Mouse (Mus musculus) lung, embryonic 14.5 days (tissue): ENCODE measurements around the gene Mrps27. TPM values are rescaled to one million over a fixed set of nuclear protein-coding genes. Genes with fewer than 3 reads are reported as not detected.

Experiments used
- ATAC-seq: fragments of 200-750 bp; cut with Nextera tagmentation; 2 replicates; pipeline ENCODE4 v1.8.0; 2017; ENCODE audit warnings: mild to moderate bottlenecking, moderate TSS enrichment, moderate library complexity; ENCODE audit not compliant: insufficient read depth
- DNase-seq: peaks from one replicate; pipeline ENCODE4 v3.0.0-alpha.2; 2015
- H3K27ac ChIP-seq: fragments of 300-500 bp; sonication (generic); 2 replicates; pipeline ENCODE4 v1.5.1; 2014; ENCODE audit warnings: low read depth, mild to moderate bottlenecking, moderate library complexity
- H3K27me3 ChIP-seq: fragments of 300-500 bp; sonication (generic); 2 replicates; pipeline ENCODE4 v1.6.1; 2014; ENCODE audit warnings: low read length, control low read depth; ENCODE audit not compliant: insufficient read depth
- H3K36me3 ChIP-seq: fragments of 300-500 bp; sonication (generic); 2 replicates; pipeline ENCODE4 v1.6.1; 2014; ENCODE audit warnings: control low read depth; ENCODE audit not compliant: insufficient read depth
- H3K4me1 ChIP-seq: fragments of 300-500 bp; sonication (generic); 2 replicates; pipeline ENCODE4 v1.6.1; 2014; ENCODE audit warnings: antibody characterized with exemption, control low read depth; ENCODE audit not compliant: insufficient read depth
- H3K4me2 ChIP-seq: fragments of 300-500 bp; sonication (generic); 2 replicates; pipeline ENCODE4 v1.6.1; 2014; ENCODE audit warnings: mild to moderate bottlenecking
- H3K4me3 ChIP-seq: fragments of 300-500 bp; sonication (generic); 2 replicates; pipeline ENCODE4 v1.5.1; 2014; ENCODE audit warnings: low read depth, low read length
- H3K9ac ChIP-seq: fragments of 300-500 bp; sonication (generic); 2 replicates; pipeline ENCODE4 v1.6.1; 2014
- H3K9me3 ChIP-seq: fragments of 300-500 bp; sonication (generic); 2 replicates; pipeline ENCODE4 v1.6.1; 2016; ENCODE audit warnings: low read depth, low read length, control low read depth
- CTCF ChIP-seq: IDR thresholded peaks from 2 replicates; pipeline ENCODE4 v1.5.1; 2016; ENCODE audit warnings: antibody characterized with exemption, low read depth
- WGBS: fragments of 180-500 bp; shearing (Covaris S2); extraction: QIAGEN DNeasy Blood & Tissue Kit; methylation state at CpG from one replicate; pipeline ENCODE4 v1.1.7; 2014; 5-methylcytosine and 5-hydroxymethylcytosine counted together
- polyA plus RNA-seq: library from polyadenylated mRNA; unstranded; fragments of >200 nt; fragmentation: Nextera tagmentation; extraction: Ambion mirVana; gene quantifications from 2 replicates; pipeline ENCODE4 v1.2.1, GENCODE M21; 2014

Gene Mrps27
- polyA plus RNA-seq, 1 experiment from 2014 or later: 63.0 TPM

- Histone ChIP-seq H3K4me1 (no peaks in the 10 kb centered on the region), H3K36me3 (peaks cover 40% of the 10 kb centered on the region), H3K4me2 (no peak overlapping the region), H3K27me3 (no peaks in the 10 kb centered on the region), H3K4me3 (no peak overlapping the region), H3K27ac (no peak overlapping the region), H3K9me3 (no peaks in the 10 kb centered on the region), H3K9ac (no peak overlapping the region)
- ATAC-seq (no peak), DNase-seq (no peak)
- TF ChIP-seq CTCF: no peak
- WGBS: 67% methylated on average over 14 of the region's 14 CpGs
These were observed 14.3 kb downstream of the Mrps27 start for GRCm38 (mm10) chr13:99358921-99359320.

DNA sequence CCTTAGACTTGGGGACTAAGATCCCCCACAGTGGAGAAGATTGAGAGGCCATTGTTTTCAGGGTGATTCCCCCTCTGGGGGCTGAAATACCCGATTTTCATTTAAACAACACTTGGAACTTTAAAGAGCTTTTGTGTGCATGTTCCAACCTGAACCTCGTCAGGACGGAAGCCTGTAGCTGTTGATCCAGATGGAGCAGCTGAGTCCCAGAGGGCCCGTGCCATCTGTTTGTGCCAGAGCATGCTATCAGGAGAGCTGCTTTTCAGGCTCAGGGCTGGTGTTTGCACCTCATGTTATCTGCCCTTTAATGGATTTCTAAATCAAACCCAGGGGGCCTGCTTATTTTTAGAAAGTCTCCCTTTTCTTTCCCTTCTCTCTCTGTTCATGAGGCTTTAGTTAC lies 19.3 kb downstream of the Mrps27 start:
- Histone ChIP-seq H3K9me3 (no peaks in the 10 kb centered on the region), H3K27me3 (no peaks in the 10 kb centered on the region), H3K27ac (no peak overlapping the region), H3K36me3 (peaks cover 64% of the 10 kb centered on the region), H3K9ac (no peak overlapping the region), H3K4me1 (no peaks in the 10 kb centered on the region), H3K4me2 (no peak overlapping the region), H3K4me3 (no peak overlapping the region)
- no peak for ATAC-seq
- 72% methylated on average over 4 of the region's 4 CpGs for WGBS
- no peak for TF ChIP-seq CTCF
- DNase-seq: no peak

- WGBS: 87% methylated on average over 5 of the region's 5 CpGs
- no peaks in the 10 kb centered on the region for H3K27me3 ChIP-seq
- ATAC-seq: no peak
- H3K4me1 ChIP-seq: no peaks in the 10 kb centered on the region
- TF ChIP-seq CTCF: no peak
- H3K27ac ChIP-seq: no peak overlapping the region
- no peak overlapping the region for H3K4me2 ChIP-seq
- no peak overlapping the region for H3K9ac ChIP-seq
- peaks cover 54% of the 10 kb centered on the region for H3K36me3 ChIP-seq
- no peak overlapping the region for H3K4me3 ChIP-seq
- DNase-seq: no peak
- H3K9me3 ChIP-seq: no peaks in the 10 kb centered on the region
These were observed 22.0 kb downstream of the Mrps27 start for GRCm38 (mm10) chr13:99366422-99367175.

DNA sequence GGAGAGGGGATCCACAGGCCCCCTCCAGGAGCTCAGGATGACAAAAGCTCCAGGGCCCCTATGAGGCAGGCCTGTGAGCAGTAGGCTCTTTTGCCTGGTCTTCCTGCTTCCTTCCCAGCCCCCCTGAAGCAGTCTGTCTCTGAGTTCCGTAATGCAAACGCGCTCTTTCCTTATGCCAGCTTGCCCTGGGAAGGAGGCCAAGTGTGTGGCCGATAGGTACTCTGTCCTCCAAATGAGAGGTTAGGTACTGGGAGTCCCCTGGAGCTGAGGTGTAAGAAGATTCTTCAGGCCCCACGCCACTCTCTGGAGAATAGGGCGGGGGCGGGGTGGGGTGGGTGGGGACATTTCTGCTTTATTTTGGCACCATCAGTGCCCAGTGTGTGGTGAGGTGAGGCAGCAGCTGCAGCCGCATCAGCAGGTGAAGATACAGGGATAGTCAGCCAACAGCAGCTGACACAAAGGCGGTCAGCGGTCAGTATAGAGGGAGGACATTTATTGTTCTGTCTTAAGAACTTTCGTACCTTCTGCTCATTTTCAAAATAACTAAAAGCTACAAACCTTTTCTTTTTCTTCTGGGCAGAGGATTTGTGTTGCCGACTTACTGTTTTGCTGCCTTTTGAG lies 23.1 kb downstream of the Mrps27 start:
- Histone ChIP-seq H3K36me3 (peaks cover 46% of the 10 kb centered on the region), H3K4me1 (no peaks in the 10 kb centered on the region), H3K9ac (no peak overlapping the region), H3K4me2 (no peak overlapping the region), H3K4me3 (no peak overlapping the region), H3K27me3 (no peaks in the 10 kb centered on the region), H3K27ac (no peak overlapping the region), H3K9me3 (no peaks in the 10 kb centered on the region)
- 85% methylated on average over 12 of the region's 12 CpGs for WGBS
- ATAC-seq: no peak
- TF ChIP-seq CTCF: no peak
- DNase-seq: no peak

DNA sequence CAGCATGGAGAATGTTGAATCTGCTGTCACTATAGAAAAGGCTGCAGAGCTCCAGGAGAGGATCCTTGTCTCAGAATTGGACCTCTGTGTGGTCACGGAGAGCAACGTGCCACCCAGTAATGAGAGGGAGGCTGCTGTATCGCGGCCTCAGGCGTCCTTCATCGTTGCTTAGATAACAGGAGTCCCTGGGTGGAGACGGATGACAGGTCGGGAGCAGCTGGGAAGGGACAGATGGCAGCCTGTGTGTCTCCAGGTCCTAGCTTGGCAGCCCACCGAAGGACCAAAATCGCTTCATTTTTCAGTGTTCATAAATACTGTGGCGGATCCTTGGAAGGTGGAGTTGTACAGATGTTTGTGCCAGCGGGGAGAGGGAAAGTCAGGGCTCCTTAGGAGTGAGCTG lies 24.5 kb downstream of the Mrps27 start:
- H3K4me3 ChIP-seq: no peak overlapping the region
- no peaks in the 10 kb centered on the region for H3K4me1 ChIP-seq
- H3K36me3 ChIP-seq: peaks cover 36% of the 10 kb centered on the region; the same call in 1 of the 2 replicates
- H3K27me3 ChIP-seq: no peaks in the 10 kb centered on the region
- DNase-seq (no peak), ATAC-seq (no peak)
- no peaks in the 10 kb centered on the region for H3K9me3 ChIP-seq
- WGBS: 63% methylated on average over 12 of the region's 12 CpGs
- H3K27ac ChIP-seq: no peak overlapping the region
- TF ChIP-seq CTCF: no peak
- no peak overlapping the region for H3K4me2 ChIP-seq
- H3K9ac ChIP-seq: no peak overlapping the region

DNA sequence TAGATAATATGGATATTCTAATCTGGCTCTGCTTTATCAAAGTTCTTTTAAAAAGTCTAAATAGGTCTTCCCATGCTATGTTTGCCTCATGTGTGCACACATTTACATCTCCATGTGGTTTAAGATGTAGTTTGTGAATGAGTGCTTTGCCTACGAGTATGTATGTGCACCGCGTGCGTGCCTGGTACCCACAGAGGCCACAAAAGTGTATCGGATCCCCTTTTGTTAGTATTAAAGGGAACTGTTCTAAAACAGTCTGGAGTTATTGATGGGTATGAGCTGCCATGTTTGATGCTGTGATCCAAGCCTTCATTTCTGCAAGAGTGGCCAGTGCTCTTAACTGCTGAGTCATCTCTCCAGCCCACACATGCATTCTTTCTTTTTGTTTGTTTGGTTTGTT lies 26.7 kb downstream of the Mrps27 start:
- ATAC-seq: no peak
- WGBS: 87% methylated on average over 5 of the region's 5 CpGs
- H3K36me3 ChIP-seq: peaks cover 16% of the 10 kb centered on the region; the same call in 1 of the 2 replicates
- no peak overlapping the region for H3K4me2 ChIP-seq
- no peak for DNase-seq
- no peak for TF ChIP-seq CTCF
- no peak overlapping the region for H3K9ac ChIP-seq
- H3K4me1 ChIP-seq: no peaks in the 10 kb centered on the region
- H3K4me3 ChIP-seq: no peak overlapping the region
- no peak overlapping the region for H3K27ac ChIP-seq
- no peaks in the 10 kb centered on the region for H3K27me3 ChIP-seq
- no peaks in the 10 kb centered on the region for H3K9me3 ChIP-seq

DNA sequence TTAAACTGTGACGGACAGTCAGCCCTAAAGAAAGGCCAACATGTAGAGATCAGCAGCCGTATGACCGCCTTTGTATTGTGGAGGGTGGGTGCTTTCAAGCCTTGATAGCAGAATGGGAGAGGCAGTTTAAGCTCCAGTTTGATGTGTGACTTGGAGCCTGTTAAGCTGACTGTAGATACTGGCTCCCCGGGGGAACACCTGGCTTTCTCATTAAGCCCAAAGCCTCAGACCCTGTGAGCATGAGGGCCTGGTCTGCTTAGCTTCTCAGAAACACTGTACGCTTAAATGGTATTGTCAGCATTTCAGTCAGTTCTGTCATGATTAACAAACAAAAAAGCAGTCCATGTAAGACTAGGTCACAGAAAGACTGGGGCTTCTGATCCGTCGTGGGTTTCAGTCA lies 29.1 kb downstream of the Mrps27 start:
- Histone ChIP-seq H3K4me1 (no peaks in the 10 kb centered on the region), H3K4me3 (no peak overlapping the region), H3K36me3 (0 out of 2 replicates have a peak, but pooled peaks cover 3% of the 10 kb centered on the region), H3K9ac (no peak overlapping the region), H3K27me3 (no peaks in the 10 kb centered on the region), H3K27ac (no peak overlapping the region), H3K4me2 (no peak overlapping the region), H3K9me3 (no peaks in the 10 kb centered on the region)
- 69% methylated on average over 7 of the region's 7 CpGs for WGBS
- no peak for ATAC-seq
- no peak for DNase-seq
- no peak for TF ChIP-seq CTCF
